Mouse (Mus musculus): ENCODE measurements around the gene Sash3.

The Sash3 gene

GRCm38 (mm10) chrX:48146262-48146661 lies at the start of gene Sash3:
Gene Sash3, plus strand, starts transcription at chrX:48146436.
- in situ Hi-C loops (cut with MboI, MseI): no loop called here

GRCm38 (mm10) chrX:48096580-48096979 lies 49.7 kb upstream of the Sash3 start:
- in situ Hi-C loops (cut with MboI, MseI): no loop called here

GRCm38 (mm10) chrX:48098470-48099129 lies 47.6 kb upstream of the Sash3 start:
- in situ Hi-C loops (cut with MboI, MseI): no loop called here

- in situ Hi-C loops (cut with MboI, MseI): no loop called here
These were observed 46.4 kb upstream of the Sash3 start for GRCm38 (mm10) chrX:48099871-48100270.

GRCm38 (mm10) chrX:48103256-48103655 lies 43.0 kb upstream of the Sash3 start:
- in situ Hi-C loops (cut with MboI, MseI): no loop called here

GRCm38 (mm10) chrX:48104736-48105441 lies 41.3 kb upstream of the Sash3 start:
- in situ Hi-C loops (cut with MboI, MseI): no loop called here

- in situ Hi-C loops (cut with MboI, MseI): no loop called here
These were observed 40.0 kb upstream of the Sash3 start for GRCm38 (mm10) chrX:48106226-48106625.

GRCm38 (mm10) chrX:48108394-48109315 lies 37.6 kb upstream of the Sash3 start, which contains the start of gene Xpnpep2:
Gene Xpnpep2, plus strand, starts transcription at chrX:48108725.
- in situ Hi-C loops (cut with MboI, MseI): no loop called here

GRCm38 (mm10) chrX:48109316-48109655 lies 37.0 kb upstream of the Sash3 start:
- in situ Hi-C loops (cut with MboI, MseI): no loop called here

GRCm38 (mm10) chrX:48119294-48119693 lies 26.9 kb upstream of the Sash3 start:
- in situ Hi-C loops (cut with MboI, MseI): no loop called here

- in situ Hi-C loops (cut with MboI, MseI): no loop called here
These were observed 21.8 kb upstream of the Sash3 start for GRCm38 (mm10) chrX:48124132-48125071.

- in situ Hi-C loops (cut with MboI, MseI): no loop called here
These were observed 19.2 kb upstream of the Sash3 start for GRCm38 (mm10) chrX:48126903-48127476.

GRCm38 (mm10) chrX:48127502-48128218 lies 18.6 kb upstream of the Sash3 start:
- in situ Hi-C loops (cut with MboI, MseI): no loop called here

- in situ Hi-C loops (cut with MboI, MseI): no loop called here
These were observed 17.1 kb upstream of the Sash3 start for GRCm38 (mm10) chrX:48129167-48129566.

- in situ Hi-C loops (cut with MboI, MseI): no loop called here
These were observed 9.3 kb upstream of the Sash3 start for GRCm38 (mm10) chrX:48136935-48137334.

- in situ Hi-C loops (cut with MboI, MseI): no loop called here
These were observed 8.2 kb upstream of the Sash3 start for GRCm38 (mm10) chrX:48138011-48138410.

GRCm38 (mm10) chrX:48138539-48139275 lies 7.5 kb upstream of the Sash3 start:
- in situ Hi-C loops (cut with MboI, MseI): no loop called here

GRCm38 (mm10) chrX:48139368-48140285 lies 6.6 kb upstream of the Sash3 start:
- in situ Hi-C loops (cut with MboI, MseI): no loop called here

Measured in T-helper 17 cell (primary cell).